Mouse (Mus musculus) adrenal gland, adult 18-20 months (tissue): Measurements from ENCODE around the gene Olfr870. TPM values are rescaled to one million over a fixed set of nuclear protein-coding genes. Genes with fewer than 3 reads are reported as not detected.
"Not testable (repeated sequence)": the region's sequence is repeated elsewhere in the genome, so short reads cannot be mapped to it uniquely, and the experiment has no call there.

ENCODE experiments used
- DNase-seq, 2 experiments: peaks; one replicate each; pipeline ENCODE4 v3.0.0; 2021 to 2022; ENCODE audit warnings: low spot score in 2 of 2
- long read RNA-seq, 2 experiments: library from polyadenylated mRNA; stranded (forward); transcript quantifications; one replicate each; pipeline ENCODE4 v2.0.0; 2021
- total RNA-seq, 2 experiments: library from RNA; stranded (reverse); gene quantifications; 1 replicate in 1 of 2; 2 replicates in 1 of 2; pipeline ENCODE4 v1.2.3; 2021

The Olfr870 gene
- total RNA-seq = not detected
- long read RNA-seq, experiment 1 = 0 reads
- long read RNA-seq, experiment 2 = 0 reads

DNA sequence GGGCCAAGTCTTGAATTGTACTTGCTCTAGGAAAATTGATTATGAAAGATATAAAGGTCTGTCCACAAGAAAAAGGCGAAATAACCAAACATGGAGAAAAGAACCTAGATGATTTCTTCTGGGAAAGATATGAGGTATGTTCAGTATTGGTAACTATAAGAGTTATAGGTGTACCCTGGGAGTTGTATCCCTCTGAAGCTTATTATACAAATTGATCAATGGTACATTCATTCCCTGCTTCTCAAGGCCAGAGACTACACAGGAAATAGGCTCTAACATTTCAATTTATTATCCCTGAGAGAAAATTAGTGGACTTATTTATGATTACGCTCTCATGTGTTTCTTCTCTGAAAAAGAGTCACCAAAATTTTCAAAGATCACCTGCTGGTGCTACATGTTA lies at the start of gene Olfr870:
TSS of gene Olfr870 (minus strand) at position 101 of the 400 bp plus-strand sequence.
- no peak for DNase-seq

DNA sequence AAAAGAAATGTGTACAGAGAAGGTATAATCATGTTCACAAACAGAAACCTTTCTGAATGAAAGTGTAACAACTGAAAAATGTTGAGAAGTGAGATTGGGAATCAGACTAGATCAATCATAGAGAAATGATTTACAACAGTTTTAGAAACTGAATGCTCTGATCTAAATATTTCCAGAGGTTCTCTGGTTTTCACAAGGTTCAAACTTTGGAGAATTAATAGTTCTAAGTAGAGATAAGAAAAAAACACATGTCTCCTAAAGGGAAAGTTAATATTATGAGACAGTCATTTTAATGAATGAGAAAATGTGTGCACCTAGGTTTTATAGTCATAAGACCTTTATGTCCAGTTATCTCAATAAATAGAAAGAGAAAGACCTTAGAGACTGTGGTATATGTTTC lies 38.0 kb upstream of the Olfr870 start, which contains the start of gene Olfr871:
TSS of gene Olfr871 (plus strand) at position 301 of the 400 bp plus-strand sequence.
- no peak for DNase-seq

DNA sequence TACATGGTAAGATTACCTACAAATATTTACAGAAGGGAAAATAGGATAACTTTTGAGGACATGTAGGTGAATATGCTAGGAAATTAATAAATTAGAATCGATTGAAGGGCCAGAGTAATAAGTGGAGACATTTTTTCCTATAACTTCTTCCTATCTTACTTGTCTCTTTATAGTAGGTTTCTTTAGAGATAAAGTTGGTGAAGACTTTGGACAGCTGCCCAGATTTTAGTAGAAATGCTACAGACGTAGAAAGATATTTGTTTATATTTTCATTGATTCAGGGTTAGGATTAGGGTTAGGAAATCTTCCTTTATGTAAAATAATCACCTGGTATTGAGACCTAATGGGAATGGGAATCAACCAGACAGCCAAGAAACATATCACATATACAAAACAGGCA lies 37.6 kb upstream of the Olfr870 start:
- no peak for DNase-seq

DNA sequence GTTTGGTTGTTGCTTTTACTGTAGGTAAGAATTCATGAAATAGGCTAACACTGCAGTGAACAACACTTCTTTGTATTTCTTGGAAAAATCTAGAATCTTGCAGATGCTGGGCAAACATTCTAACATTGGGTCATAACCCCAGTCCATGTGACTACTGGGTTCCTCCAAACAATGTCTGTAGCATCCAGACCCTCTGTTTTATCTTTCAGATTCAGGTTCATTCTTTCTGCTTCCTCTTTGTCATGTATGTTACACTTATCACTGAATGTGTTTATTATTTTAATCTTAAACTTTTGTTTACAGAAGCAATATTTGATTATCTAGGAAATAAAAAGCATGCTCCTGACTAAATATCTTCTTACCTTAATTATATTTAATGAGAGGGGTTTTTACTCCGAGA lies 37.0 kb upstream of the Olfr870 start:
- no peak for DNase-seq

DNA sequence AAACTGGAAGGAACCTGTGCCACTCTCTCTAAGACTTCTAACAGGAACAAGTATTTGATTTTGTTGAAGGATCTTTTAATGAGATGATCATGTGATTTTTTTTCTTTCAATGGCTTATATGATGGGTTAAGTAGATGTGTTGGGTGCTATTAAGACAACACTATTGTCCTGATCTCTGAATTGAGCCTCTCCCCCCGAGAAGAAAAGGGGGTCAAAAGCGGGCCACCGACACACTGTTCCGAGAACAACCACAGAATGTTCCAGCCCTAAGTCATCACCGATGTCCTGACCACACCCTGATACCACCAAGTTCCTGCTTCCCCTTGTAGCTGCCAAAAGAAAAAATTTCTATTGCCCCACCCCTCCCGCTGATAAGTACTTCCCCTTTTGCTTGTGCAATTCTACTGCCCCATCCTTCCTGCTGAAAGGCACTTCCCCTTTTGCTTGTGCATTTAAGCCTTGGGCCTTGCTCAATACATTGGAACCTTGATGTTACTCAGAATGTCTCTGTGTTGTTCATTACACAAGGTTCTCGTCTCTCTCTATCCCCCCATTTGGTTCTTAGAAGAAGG lies 29.6 kb upstream of the Olfr870 start:
- DNase-seq = not testable (repeated sequence)

DNA sequence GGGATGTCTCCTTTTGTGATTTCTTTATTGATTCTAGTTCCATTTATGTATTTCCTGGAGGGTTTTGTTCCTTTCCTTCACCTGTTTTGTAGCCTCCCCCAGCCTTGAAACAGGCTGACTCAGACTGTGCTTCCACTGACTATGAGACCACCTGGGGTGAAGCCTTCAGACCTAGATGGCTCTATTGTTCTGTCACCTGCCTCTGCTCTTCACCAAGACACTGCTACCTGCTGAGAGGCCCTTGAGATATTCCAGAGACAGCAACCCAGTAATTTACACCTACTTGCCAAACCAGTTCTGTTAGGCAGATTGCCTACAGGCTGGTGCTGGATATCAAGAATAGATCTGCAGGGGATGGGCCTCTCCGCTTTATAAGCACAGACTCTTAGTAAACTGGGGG lies 28.3 kb upstream of the Olfr870 start:
- DNase-seq = no peak

DNA sequence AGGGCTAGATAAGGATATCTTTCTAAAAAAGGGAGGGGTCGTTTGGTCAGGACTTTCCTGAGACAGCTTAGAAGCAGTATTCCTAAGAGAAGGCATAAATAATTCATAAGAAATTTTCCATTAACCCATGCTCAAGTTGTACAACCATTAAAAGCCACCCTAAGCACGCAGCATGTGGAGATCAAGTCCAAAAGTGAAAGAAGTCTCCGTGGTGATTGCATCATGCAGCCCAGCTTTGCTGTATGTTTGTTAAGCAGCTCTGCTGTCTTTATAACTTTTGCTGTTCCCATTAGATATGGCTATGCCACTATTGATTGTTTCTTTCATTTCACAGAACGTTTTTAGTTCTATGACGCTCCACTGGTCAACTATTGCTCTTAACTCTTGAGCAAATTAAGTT lies 5.6 kb upstream of the Olfr870 start:
- DNase-seq = no peak

DNA sequence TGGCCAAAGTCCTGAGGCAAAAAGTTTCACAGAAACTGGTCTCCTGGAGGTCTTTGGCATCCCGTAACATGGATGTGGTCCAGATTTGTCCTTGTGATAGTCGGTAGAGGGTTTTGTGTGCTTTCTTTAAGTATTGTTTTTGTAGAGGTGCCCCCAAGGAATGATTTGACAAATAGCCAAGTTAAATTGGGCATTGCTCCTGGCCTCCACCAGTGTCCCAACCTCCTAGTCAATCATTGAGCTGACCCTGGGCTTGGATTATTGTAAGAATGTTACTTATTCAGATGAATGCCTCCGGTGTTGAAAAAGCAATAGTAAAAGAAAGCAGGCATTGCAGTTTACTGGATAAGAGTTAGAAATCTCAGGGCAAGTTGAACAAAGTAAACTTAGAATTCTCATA lies 24.2 kb downstream of the Olfr870 start:
- no peak for DNase-seq

DNA sequence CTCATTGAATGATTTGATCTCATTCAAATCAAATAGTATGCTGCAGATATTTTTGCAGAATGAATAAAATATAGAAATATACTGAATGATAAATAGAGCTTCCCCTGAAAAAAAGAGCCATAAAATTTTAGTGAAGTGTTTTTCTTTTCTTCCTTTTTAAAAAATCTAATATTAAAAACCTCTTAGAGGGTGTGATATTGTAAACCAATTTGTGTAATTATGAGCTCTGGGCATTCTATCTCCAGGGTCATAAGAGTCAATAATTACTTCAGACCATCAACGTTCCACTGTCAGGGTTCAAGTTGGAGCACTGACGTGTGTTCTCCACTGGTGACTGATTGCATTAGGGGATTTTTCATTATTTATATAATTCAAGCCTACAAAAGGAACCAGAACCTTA lies 45.1 kb downstream of the Olfr870 start, which contains the start of gene Olfr869:
TSS of gene Olfr869 (plus strand) at position 301 of the 400 bp plus-strand sequence.
- DNase-seq = no peak

Other genes with a start within 250 kb of the Olfr870 start
- not detected for gene Olfr866, start 146.0 kb downstream of the Olfr870 start, total RNA-seq
- gene Olfr867, start 116.5 kb downstream of the Olfr870 start, total RNA-seq = not detected
- gene Olfr868, start 75.4 kb downstream of the Olfr870 start, total RNA-seq = not detected
- gene Olfr869, start 45.0 kb downstream of the Olfr870 start, total RNA-seq = not detected
- gene Olfr871, start 38.1 kb upstream of the Olfr870 start, total RNA-seq = not detected
- gene Olfr872, start 63.1 kb upstream of the Olfr870 start, total RNA-seq = not detected
- gene Olfr39, start 108.3 kb upstream of the Olfr870 start, total RNA-seq = not detected
- not detected for gene Olfr873, start 124.5 kb upstream of the Olfr870 start, total RNA-seq
- gene Olfr18, start 162.0 kb upstream of the Olfr870 start, total RNA-seq = not detected
- 1 to 10 TPM; 5.5 to 8.9 TPM for gene Zfp560, start 211.1 kb upstream of the Olfr870 start, total RNA-seq